Mouse (Mus musculus): ENCODE data around the gene Acrbp.

- TF ChIP-seq CTCF (IDR thresholded peaks at IDR 0.05) (no peak), EP300 (IDR thresholded peaks at IDR 0.05; ENCODE audit: insufficient read depth, low read depth, low read length) (no peak), POLR2A (IDR thresholded peaks at IDR 0.05; ENCODE audit: insufficient read depth, low read depth, low read length) (no peak)
Observed at GRCm38 (mm10) chr6:125099421-125099971, 50.0 kb downstream of the Acrbp start.
